8 mouse cellular contexts compared by ENCODE assay signal in genomic region chr2:158113591-158114257, GRCm38 (mm10). TPM values are rescaled to one million over a fixed set of nuclear protein-coding genes. Genes with fewer than 3 reads are reported as not detected.
A peak's percentile ranks its signal among the peaks of the same experiment; 100 is the strongest.
DNase-seq lines count a peak whose midpoint lies in the region; ATAC-seq and TF ChIP-seq lines count a peak whose summit lies in the region.

No protein-coding gene starts in this region.

- peak; percentile 53 for ATAC-seq in heart, embryonic 11.5 days (replicated peaks; ENCODE audit: insufficient number of reproducible peaks, low FRiP score, low TSS enrichment)
- ATAC-seq in midbrain, embryonic 15.5 days (replicated peaks): no peak

- peaks cover 41% of the 10 kb centered on the region for H3K4me1 ChIP-seq in heart, embryonic 11.5 days (ENCODE audit: control insufficient read depth, insufficient read depth, low read length)
- H3K4me1 ChIP-seq in midbrain, embryonic 15.5 days: no peaks in the 10 kb centered on the region

- peak overlapping the region; percentile 66 for H3K27ac ChIP-seq in heart, embryonic 11.5 days (ENCODE audit: low read depth, low read length)
- H3K27ac ChIP-seq in midbrain, embryonic 15.5 days: no peak overlapping the region

- peaks cover 13% of the 10 kb centered on the region for H3K36me3 ChIP-seq in heart, embryonic 11.5 days (ENCODE audit: control insufficient read depth, insufficient read depth, low read length)
- H3K36me3 ChIP-seq in myocyte (ENCODE audit: control insufficient read depth, insufficient read depth): no peaks in the 10 kb centered on the region
- H3K36me3 ChIP-seq in midbrain, embryonic 15.5 days (replicated peaks): no peaks in the 10 kb centered on the region

- peak overlapping the region; percentile 56; the same call in 1 of the 2 replicates for H3K9ac ChIP-seq in heart, embryonic 11.5 days (ENCODE audit: low read depth, low read length)
- H3K9ac ChIP-seq in midbrain, embryonic 15.5 days: no peak overlapping the region

- H3K4me3 ChIP-seq in heart, embryonic 11.5 days (ENCODE audit: low read depth, low read length): peak overlapping the region; percentile 19; the same call in 1 of the 2 replicates
- H3K4me3 ChIP-seq in myocyte: no peak overlapping the region
- no peak overlapping the region for H3K4me3 ChIP-seq in midbrain, embryonic 15.5 days

- no peaks in the 10 kb centered on the region for H3K9me3 ChIP-seq in heart, embryonic 11.5 days (replicated peaks; ENCODE audit: control insufficient read depth, low read length)
- no peaks in the 10 kb centered on the region for H3K9me3 ChIP-seq in midbrain, embryonic 15.5 days

- no peak overlapping the region for H3ac ChIP-seq in myocyte (ENCODE audit: control insufficient read depth, insufficient read length)

- peak overlapping the region; percentile 57 for H3K4me2 ChIP-seq in heart, embryonic 11.5 days
- peak overlapping the region; percentile 51 for H3K4me2 ChIP-seq in myocyte (ENCODE audit: low read depth)
- H3K4me2 ChIP-seq in midbrain, embryonic 15.5 days: no peak overlapping the region

- peak; percentile 16 for DNase-seq in MEL-GATA-1-ER (ENCODE audit: extremely low read depth, low read depth)
- DNase-seq in adrenal gland, postnatal 36 days: peak; percentile 72 to 82
- DNase-seq in kidney, postnatal 36 days: peak; percentile 95 to 96
- no peak for DNase-seq in frontal cortex, postnatal 36 days (ENCODE audit: low spot score in 2 of 2)
- DNase-seq in spleen, postnatal 36 days (ENCODE audit: low spot score in 2 of 2): no peak

- no peaks in the 10 kb centered on the region for H3K79me2 ChIP-seq in myocyte (ENCODE audit: control insufficient read depth, insufficient read depth)

- 12% methylated on average over 9 of the region's 9 CpGs for WGBS in heart, embryonic 11.5 days (ENCODE audit: insufficient replicate concordance)
- 41% methylated on average over 9 of the region's 9 CpGs for WGBS in midbrain, embryonic 15.5 days

- H3K27me3 ChIP-seq in heart, embryonic 11.5 days (ENCODE audit: control insufficient read depth, insufficient read depth, low read length): no peaks in the 10 kb centered on the region
- no peaks in the 10 kb centered on the region for H3K27me3 ChIP-seq in myocyte (ENCODE audit: control insufficient read depth, insufficient read depth, insufficient read length)
- no peaks in the 10 kb centered on the region for H3K27me3 ChIP-seq in midbrain, embryonic 15.5 days (replicated peaks)

- no peak for TF ChIP-seq POLR2A in myocyte (IDR thresholded peaks at IDR 0.05; ENCODE audit: insufficient read length, low read depth)

TF ChIP-seq in myocyte, 11 proteins besides CTCF, POLR2A, EP300 and RAD21:
- TF ChIP-seq USF1 (IDR thresholded peaks at IDR 0.05; ENCODE audit: low read depth): no peak
- TF ChIP-seq E2F4 (IDR thresholded peaks at IDR 0.05; ENCODE audit: insufficient read depth): no peak
- TF ChIP-seq POLR2AphosphoS2 (IDR thresholded peaks at IDR 0.05; ENCODE audit: insufficient read length, low read depth): no peak
- TF ChIP-seq TCF3 (IDR thresholded peaks at IDR 0.05; ENCODE audit: insufficient read length, low read depth): no peak
- no peak for TF ChIP-seq SRF (IDR thresholded peaks at IDR 0.05; ENCODE audit: control insufficient read depth, insufficient read length, low read depth)
- no peak for TF ChIP-seq MAX (IDR thresholded peaks at IDR 0.05; ENCODE audit: low read depth)
- TF ChIP-seq TCF12 (IDR thresholded peaks at IDR 0.05; ENCODE audit: insufficient read depth, poor library complexity, severe bottlenecking): no peak
- TF ChIP-seq REST (IDR thresholded peaks at IDR 0.05; ENCODE audit: insufficient read depth, insufficient read length): no peak
- no peak for TF ChIP-seq MYOD1 (IDR thresholded peaks at IDR 0.05; ENCODE audit: control insufficient read depth in 1 of 3, insufficient read length in 2 of 3, low read depth in 2 of 3)
- TF ChIP-seq CEBPB (IDR thresholded peaks at IDR 0.05; ENCODE audit: insufficient read depth, poor library complexity, severe bottlenecking): no peak
- TF ChIP-seq MYOG (IDR thresholded peaks at IDR 0.05; ENCODE audit: control insufficient read depth in 1 of 3, insufficient read depth in 1 of 3, insufficient read length in 2 of 3, low read depth in 2 of 3): no peak

RNA-seq across cellular contexts. Expression of gene Tgm2, which starts 32.5 kb away (rescaled TPM):
- 10 to 100 TPM; 44.6 to 85.9 TPM for total RNA-seq in adrenal gland, postnatal 36 days (2021)
- polyA plus RNA-seq in heart, embryonic 11.5 days (2014; fragmentation: Nextera tagmentation; extraction: Ambion mirVana): 129 and 130 TPM in 2 replicates
- 61.0 TPM for polyA plus RNA-seq in myocyte (2012; fragmentation: generic; extraction: Trizol)
- 10.1 and 12.4 TPM in 2 replicates for polyA plus RNA-seq in midbrain, embryonic 15.5 days (2015; fragmentation: Nextera tagmentation; extraction: Ambion mirVana)

Comparison
In these comparisons a context has a peak if more than half of its experiments do, and no peak if none do; other contexts are left out.
1. DNase-seq: peak in MEL-GATA-1-ER (single experiment), adrenal gland, postnatal 36 days (2 of 2) and kidney, postnatal 36 days (2 of 2); none in frontal cortex, postnatal 36 days (0 of 2) and spleen, postnatal 36 days (0 of 2).